ENCODE assay signal across 8 mouse cellular contexts in the genomic region with DNA sequence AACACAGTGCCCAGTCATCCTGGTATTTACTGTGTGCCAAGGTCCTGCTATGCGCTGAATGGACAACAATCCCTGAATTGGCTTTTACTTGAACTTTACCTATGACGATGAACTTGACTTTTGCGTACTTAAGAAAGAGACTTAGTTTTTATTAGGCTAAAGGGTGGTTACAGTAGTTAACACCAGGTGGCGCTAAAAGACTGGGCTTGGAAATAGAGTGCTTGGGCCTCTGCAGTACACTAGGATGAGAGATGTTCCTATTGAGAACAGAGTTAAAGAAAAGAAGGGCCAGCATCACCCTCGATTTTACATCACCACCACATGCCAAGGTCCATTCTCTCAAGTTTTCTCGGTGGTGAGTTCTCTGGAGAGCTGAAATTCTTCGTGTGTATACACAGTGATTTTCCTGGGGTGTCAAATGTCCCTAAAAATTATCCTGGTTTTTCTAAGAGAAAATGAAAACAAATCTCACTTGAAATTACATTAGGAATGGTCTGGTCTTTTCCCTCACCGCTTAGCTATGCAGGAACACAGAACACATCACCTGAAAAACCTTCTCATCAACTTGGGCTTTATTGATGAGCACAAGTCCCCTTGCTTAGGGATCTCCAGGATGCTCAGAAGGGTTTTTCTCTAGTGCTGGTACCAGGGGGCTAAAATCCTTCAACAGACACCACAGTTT.
A peak's percentile ranks its signal among the peaks of the same experiment; 100 is the strongest.
DNase-seq lines count a peak whose midpoint lies in the region; ATAC-seq and TF ChIP-seq lines count a peak whose summit lies in the region.

No protein-coding gene starts in this region.

- no peak overlapping the region for H3K4me3 ChIP-seq in C2C12 (ENCODE audit: insufficient read depth, poor library complexity, severe bottlenecking)
- H3K4me3 ChIP-seq in neural tube, embryonic 12.5 days, result no peak overlapping the region

- H3ac ChIP-seq in C2C12 (ENCODE audit: control insufficient read depth, insufficient read length, low read depth), result no peak overlapping the region

- H3K27me3 ChIP-seq in C2C12 (ENCODE audit: control insufficient read depth, insufficient read depth, insufficient read length), result no peaks in the 10 kb centered on the region
- no peaks in the 10 kb centered on the region for H3K27me3 ChIP-seq in neural tube, embryonic 12.5 days (replicated peaks)

- peak; percentile 5 for TF ChIP-seq CTCF in C2C12 (IDR thresholded peaks at IDR 0.05; ENCODE audit: control insufficient read depth, insufficient read depth, insufficient read length)

- peak; percentile 75 for DNase-seq in R1 (ENCODE audit: low read depth, low spot score)
- DNase-seq in cerebellum, postnatal 36 days, result peak; percentile 35 to 69
- peak; percentile 22 to 35 for DNase-seq in gastrocnemius, postnatal 4 days (ENCODE audit: low spot score in 2 of 2)
- peak; percentile 66 for DNase-seq in kidney, adult 9 months
- DNase-seq in left cerebral cortex, postnatal 4 days, result peak; percentile 47

- ATAC-seq in neural tube, embryonic 12.5 days (ENCODE audit: low FRiP score, low read depth), result peak; percentile 92
- ATAC-seq in erythroid progenitor cell, adult 5-6 weeks (replicated peaks; ENCODE audit: low FRiP score, poor library complexity, severe bottlenecking), result no peak

- no peaks in the 10 kb centered on the region for H3K36me3 ChIP-seq in C2C12 (ENCODE audit: control insufficient read depth, insufficient read depth)
- no peaks in the 10 kb centered on the region for H3K36me3 ChIP-seq in neural tube, embryonic 12.5 days

- no peaks in the 10 kb centered on the region for H3K79me2 ChIP-seq in C2C12 (ENCODE audit: control insufficient read depth, insufficient read depth)

- H3K79me3 ChIP-seq in C2C12 (ENCODE audit: low read depth), result no peaks in the 10 kb centered on the region

- intact Hi-C loops in left cerebral cortex, postnatal 4 days (cut with DNase I), result loop anchor here (2.0 to 10.0 kb wide), 3 partner anchors 640 to 1077 kb away; no protein-coding TSS in a partner anchor

- no peak overlapping the region for H3K9ac ChIP-seq in neural tube, embryonic 12.5 days

- 36% methylated on average over 8 of the region's 8 CpGs for WGBS in neural tube, embryonic 12.5 days

- no peak overlapping the region for H3K27ac ChIP-seq in neural tube, embryonic 12.5 days

- no peak overlapping the region for H3K4me2 ChIP-seq in neural tube, embryonic 12.5 days (replicated peaks)

- no peaks in the 10 kb centered on the region for H3K4me1 ChIP-seq in neural tube, embryonic 12.5 days

- peaks cover 12% of the 10 kb centered on the region for H3K9me3 ChIP-seq in neural tube, embryonic 12.5 days

TF ChIP-seq in C2C12, 6 proteins besides CTCF, POLR2A, EP300 and RAD21:
- TF ChIP-seq USF1 (IDR thresholded peaks at IDR 0.05; ENCODE audit: low read depth) (no peak), MAX (IDR thresholded peaks at IDR 0.05) (no peak), MYOG (IDR thresholded peaks at IDR 0.05; ENCODE audit: control insufficient read depth, extremely low read depth, insufficient read length) (no peak), MYOD1 (IDR thresholded peaks at IDR 0.05; ENCODE audit: control insufficient read depth, insufficient read length, low read depth) (no peak), FOSL1 (IDR thresholded peaks at IDR 0.05; ENCODE audit: insufficient read depth, low read length, poor library complexity, severe bottlenecking) (no peak), CEBPB (IDR thresholded peaks at IDR 0.05; ENCODE audit: low read depth) (no peak)
